Mouse (Mus musculus): Measurements from ENCODE around the gene Ankrd34a. TPM values are rescaled to one million over a fixed set of nuclear protein-coding genes. Genes with fewer than 3 reads are reported as not detected.

Ankrd34a gene
- polyA plus RNA-seq, 1 experiment from 2014 or later, result 6.8 TPM

DNA sequence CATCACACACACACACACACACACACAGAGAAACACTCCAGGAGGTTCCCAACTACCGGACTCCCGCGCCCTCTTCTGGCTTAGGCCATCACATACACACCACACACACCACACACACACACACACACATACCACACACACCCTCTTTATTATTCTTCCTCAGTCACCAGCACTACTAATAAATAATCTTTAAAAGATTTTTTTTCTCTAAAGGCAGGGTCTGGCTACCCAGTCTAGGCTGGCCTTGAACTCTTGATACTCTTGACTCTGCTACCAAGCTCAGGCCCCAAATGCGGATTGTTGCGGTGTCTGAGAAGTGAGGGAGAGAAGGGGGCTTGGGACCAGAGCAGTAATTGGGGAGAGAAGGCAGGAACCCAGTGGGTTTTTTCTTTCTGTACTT lies 1.6 kb upstream of the Ankrd34a start:
- Histone ChIP-seq H3K9me3 (no peaks in the 10 kb centered on the region), H3K36me3 (peaks cover 5% of the 10 kb centered on the region), H3K4me1 (peaks cover 48% of the 10 kb centered on the region), H3K27ac (no peak overlapping the region), H3K4me3 (no peak overlapping the region), H3K27me3 (ENCODE audit: insufficient read depth, poor library complexity, severe bottlenecking) (peaks cover 28% of the 10 kb centered on the region)
- no peak for DNase-seq (ENCODE audit: low spot score)
- WGBS, result 71% methylated on average over 5 of the region's 5 CpGs

GRCm38 (mm10) chr3:96595661-96596060 lies 775 bp upstream of the Ankrd34a start:
- DNase-seq (ENCODE audit: low spot score), result no peak
- Histone ChIP-seq H3K9me3 (no peaks in the 10 kb centered on the region), H3K27me3 (ENCODE audit: insufficient read depth, poor library complexity, severe bottlenecking) (peaks cover 28% of the 10 kb centered on the region), H3K36me3 (no peaks in the 10 kb centered on the region), H3K4me1 (peaks cover 48% of the 10 kb centered on the region), H3K27ac (peak overlapping the region; percentile 90; the same call in 1 of the 2 replicates), H3K4me3 (peak overlapping the region; percentile 71)
- WGBS, result 24% methylated on average over 6 of the region's 6 CpGs

DNA sequence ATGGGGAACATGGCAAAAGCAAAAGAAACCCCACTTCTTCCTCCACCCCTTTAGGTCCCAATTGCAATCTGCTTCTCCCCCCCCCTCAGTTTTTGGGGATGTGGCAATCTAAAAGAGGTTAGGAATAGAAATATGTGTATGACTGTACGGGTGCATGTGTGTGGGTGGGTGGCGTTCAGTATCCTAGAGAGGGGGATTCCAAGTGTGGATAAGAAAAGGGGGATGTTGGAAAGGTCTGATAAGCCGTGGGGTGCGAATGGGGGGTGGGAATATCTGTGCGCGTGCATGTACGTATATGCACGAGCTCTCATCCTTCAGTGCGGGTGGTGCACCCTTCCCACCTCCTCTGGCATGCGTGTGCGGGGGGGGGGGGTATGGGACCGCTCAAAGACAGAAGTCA lies 419 bp downstream of the Ankrd34a start:
- Histone ChIP-seq H3K36me3 (no peaks in the 10 kb centered on the region), H3K4me1 (peaks cover 49% of the 10 kb centered on the region), H3K9me3 (no peaks in the 10 kb centered on the region), H3K27me3 (ENCODE audit: insufficient read depth, poor library complexity, severe bottlenecking) (peaks cover 28% of the 10 kb centered on the region), H3K4me3 (peak overlapping the region; percentile 71), H3K27ac (peak overlapping the region; percentile 90)
- no peak for DNase-seq (ENCODE audit: low spot score)
- 2% methylated on average over 11 of the region's 12 CpGs for WGBS

GRCm38 (mm10) chr3:96597435-96597891 lies 1.0 kb downstream of the Ankrd34a start:
- H3K27me3 ChIP-seq (ENCODE audit: insufficient read depth, poor library complexity, severe bottlenecking), result peaks cover 28% of the 10 kb centered on the region
- no peaks in the 10 kb centered on the region for H3K9me3 ChIP-seq
- H3K36me3 ChIP-seq, result no peaks in the 10 kb centered on the region
- under 1% methylated on average over 40 of the region's 40 CpGs for WGBS
- peaks cover 51% of the 10 kb centered on the region for H3K4me1 ChIP-seq
- DNase-seq (ENCODE audit: low spot score), result no peak
- H3K27ac ChIP-seq, result peak overlapping the region; percentile 90
- H3K4me3 ChIP-seq, result peak overlapping the region; percentile 71

DNA sequence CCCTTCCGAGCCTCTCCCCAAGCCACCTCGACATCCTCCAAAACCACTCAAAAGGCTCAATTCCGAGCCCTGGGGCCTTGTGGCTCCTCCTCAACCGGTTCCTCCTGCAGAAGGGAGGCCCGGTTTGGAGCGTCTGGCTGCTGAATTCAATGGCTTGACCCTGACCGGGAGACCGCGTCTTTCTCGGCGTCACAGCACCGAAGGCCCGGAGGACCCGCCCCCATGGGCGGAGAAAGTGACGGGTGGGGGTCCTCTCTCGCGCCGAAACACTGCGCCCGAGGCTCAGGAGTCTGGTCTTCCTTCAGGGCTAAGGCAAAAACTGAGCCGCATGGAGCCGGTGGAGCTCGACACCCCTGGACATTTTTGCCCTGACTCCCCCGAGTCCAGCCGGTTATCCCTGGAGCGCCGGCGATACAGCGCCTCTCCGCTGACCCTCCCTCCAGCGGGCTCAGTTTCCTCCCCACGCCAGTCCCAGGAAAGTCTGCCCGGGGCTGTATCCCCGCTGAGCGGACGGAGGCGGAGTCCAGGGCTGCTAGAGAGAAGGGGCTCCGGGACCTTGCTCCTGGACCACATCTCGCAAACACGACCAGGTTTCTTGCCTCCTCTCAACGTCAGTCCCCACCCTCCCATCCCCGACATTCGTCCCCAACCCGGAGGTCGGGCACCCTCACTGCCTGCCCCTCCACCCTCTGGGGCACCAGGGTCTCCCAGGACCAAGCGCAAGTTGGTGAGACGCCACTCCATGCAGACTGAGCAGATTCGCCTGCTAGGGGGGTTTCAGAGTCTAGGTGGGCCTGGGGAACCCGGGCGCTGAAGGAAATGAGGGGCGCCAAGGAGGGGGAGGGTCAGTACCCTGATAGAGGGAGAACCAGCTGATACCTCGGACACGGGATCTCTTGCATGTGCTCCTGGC lies 2.0 kb downstream of the Ankrd34a start:
- H3K4me3 ChIP-seq, result peak overlapping the region; percentile 71
- no peaks in the 10 kb centered on the region for H3K36me3 ChIP-seq
- WGBS, result 2% methylated on average over 54 of the region's 54 CpGs
- DNase-seq (ENCODE audit: low spot score), result peak; percentile 82
- H3K27ac ChIP-seq, result peak overlapping the region; percentile 90
- H3K9me3 ChIP-seq, result no peaks in the 10 kb centered on the region
- H3K27me3 ChIP-seq (ENCODE audit: insufficient read depth, poor library complexity, severe bottlenecking), result peaks cover 28% of the 10 kb centered on the region
- peaks cover 52% of the 10 kb centered on the region for H3K4me1 ChIP-seq

- Histone ChIP-seq H3K36me3 (peaks cover 3% of the 10 kb centered on the region), H3K27ac (0 out of 2 replicates have a peak overlapping the region, but pooled peaks have one; percentile 90), H3K4me3 (peak overlapping the region; percentile 71), H3K9me3 (no peaks in the 10 kb centered on the region), H3K4me1 (peaks cover 54% of the 10 kb centered on the region), H3K27me3 (ENCODE audit: insufficient read depth, poor library complexity, severe bottlenecking) (peaks cover 28% of the 10 kb centered on the region)
- DNase-seq (ENCODE audit: low spot score), result no peak
- WGBS, result 51% methylated on average over 8 of the region's 8 CpGs
Observed at GRCm38 (mm10) chr3:96599069-96599393, 2.6 kb downstream of the Ankrd34a start.

- Histone ChIP-seq H3K27me3 (ENCODE audit: insufficient read depth, poor library complexity, severe bottlenecking) (peaks cover 28% of the 10 kb centered on the region), H3K27ac (no peak overlapping the region), H3K4me1 (peaks cover 54% of the 10 kb centered on the region), H3K4me3 (peak overlapping the region; percentile 71; the same call in 1 of the 2 replicates), H3K36me3 (peaks cover 6% of the 10 kb centered on the region), H3K9me3 (no peaks in the 10 kb centered on the region)
- DNase-seq (ENCODE audit: low spot score), result no peak
- WGBS, result 74% methylated on average over 3 of the region's 3 CpGs
Observed at GRCm38 (mm10) chr3:96599411-96599810, 3.0 kb downstream of the Ankrd34a start.

GRCm38 (mm10) chr3:96600639-96601250 lies 4.3 kb downstream of the Ankrd34a start, which contains the start of gene Lix1l:
Gene Lix1l (plus strand): TSS chr3:96601149.
- Histone ChIP-seq H3K27me3 (ENCODE audit: insufficient read depth, poor library complexity, severe bottlenecking) (peaks cover 17% of the 10 kb centered on the region), H3K4me3 (peak within 1 kb of the TSS; percentile 92), H3K9me3 (no peaks in the 10 kb centered on the region), H3K4me1 (peaks cover 52% of the 10 kb centered on the region), H3K27ac (peak within 1 kb of the TSS; percentile 98), H3K36me3 (peaks cover 7% of the 10 kb centered on the region)
- WGBS, result 1% methylated on average over 27 of the region's 27 CpGs
- DNase-seq (ENCODE audit: low spot score), result peak; percentile 98

- peak; percentile 88 for DNase-seq (ENCODE audit: low spot score)
- H3K4me3 ChIP-seq, result peak overlapping the region; percentile 92
- peak overlapping the region; percentile 98 for H3K27ac ChIP-seq
- H3K9me3 ChIP-seq, result no peaks in the 10 kb centered on the region
- under 1% methylated on average over 38 of the region's 40 CpGs for WGBS
- H3K27me3 ChIP-seq (ENCODE audit: insufficient read depth, poor library complexity, severe bottlenecking), result peaks cover 12% of the 10 kb centered on the region; the same call in 1 of the 2 replicates
- H3K4me1 ChIP-seq, result peaks cover 47% of the 10 kb centered on the region
- peaks cover 11% of the 10 kb centered on the region for H3K36me3 ChIP-seq
Observed at GRCm38 (mm10) chr3:96601251-96601787, 4.9 kb downstream of the Ankrd34a start.

GRCm38 (mm10) chr3:96601941-96602703 lies 5.7 kb downstream of the Ankrd34a start:
- WGBS, result 42% methylated on average over 10 of the region's 10 CpGs
- H3K27me3 ChIP-seq (ENCODE audit: insufficient read depth, poor library complexity, severe bottlenecking), result peaks cover 8% of the 10 kb centered on the region; the same call in 1 of the 2 replicates
- peaks cover 39% of the 10 kb centered on the region for H3K4me1 ChIP-seq
- peak overlapping the region; percentile 98 for H3K27ac ChIP-seq
- H3K36me3 ChIP-seq, result peaks cover 11% of the 10 kb centered on the region
- DNase-seq (ENCODE audit: low spot score), result no peak
- no peaks in the 10 kb centered on the region for H3K9me3 ChIP-seq
- peak overlapping the region; percentile 92 for H3K4me3 ChIP-seq

DNA sequence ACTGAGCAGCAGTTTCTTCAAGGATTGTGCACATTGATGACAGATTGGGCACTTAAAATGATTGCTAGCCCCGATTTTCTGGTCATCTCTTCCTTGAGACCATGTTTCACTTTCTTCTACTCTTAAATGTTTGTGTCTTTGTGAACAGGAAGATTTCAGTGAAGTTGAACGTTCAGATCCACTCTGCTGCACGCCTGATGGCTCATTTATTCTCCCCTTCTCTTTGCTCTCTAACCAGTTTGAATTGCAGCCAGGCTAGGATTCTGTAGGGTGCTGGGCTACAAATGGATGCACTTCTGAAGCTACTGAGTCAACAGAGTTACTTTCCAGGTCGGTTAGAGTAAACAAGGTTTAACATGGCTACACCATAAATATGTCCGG lies 6.3 kb downstream of the Ankrd34a start:
- peak overlapping the region; percentile 98; the same call in 1 of the 2 replicates for H3K27ac ChIP-seq
- WGBS, result 62% methylated on average over 5 of the region's 5 CpGs
- no peak for DNase-seq (ENCODE audit: low spot score)
- peak overlapping the region; percentile 92 for H3K4me3 ChIP-seq
- H3K27me3 ChIP-seq (ENCODE audit: insufficient read depth, poor library complexity, severe bottlenecking), result peaks cover 8% of the 10 kb centered on the region; the same call in 1 of the 2 replicates
- H3K36me3 ChIP-seq, result peaks cover 15% of the 10 kb centered on the region
- no peaks in the 10 kb centered on the region for H3K9me3 ChIP-seq
- H3K4me1 ChIP-seq, result peaks cover 33% of the 10 kb centered on the region

GRCm38 (mm10) chr3:96603311-96603710 lies 6.9 kb downstream of the Ankrd34a start:
- peaks cover 27% of the 10 kb centered on the region for H3K4me1 ChIP-seq
- DNase-seq (ENCODE audit: low spot score), result no peak
- H3K4me3 ChIP-seq, result peak overlapping the region; percentile 92; the same call in 1 of the 2 replicates
- H3K9me3 ChIP-seq, result no peaks in the 10 kb centered on the region
- H3K27ac ChIP-seq, result 0 out of 2 replicates have a peak overlapping the region, but pooled peaks have one; percentile 98
- 80% methylated on average over 5 of the region's 5 CpGs for WGBS
- peaks cover 8% of the 10 kb centered on the region; the same call in 1 of the 2 replicates for H3K27me3 ChIP-seq (ENCODE audit: insufficient read depth, poor library complexity, severe bottlenecking)
- H3K36me3 ChIP-seq, result peaks cover 19% of the 10 kb centered on the region
